Mouse (Mus musculus) embryonic facial prominence, embryonic 15.5 days (tissue): ENCODE data around the gene Zscan10. TPM values are rescaled to one million over a fixed set of nuclear protein-coding genes. Genes with fewer than 3 reads are reported as not detected.

Source experiments
- ATAC-seq: fragments of 200-750 bp; cut with Nextera tagmentation; 2 replicates; pipeline ENCODE4 v1.8.0; 2017; ENCODE audit warnings: low read depth, moderate TSS enrichment; ENCODE audit not compliant: insufficient number of reproducible peaks, low FRiP score, low TSS enrichment
- H3K27ac ChIP-seq: fragments of 300-500 bp; sonication (generic); replicated peaks from 2 replicates; pipeline ENCODE4 v1.5.1; 2015; ENCODE audit warnings: mild to moderate bottlenecking, inconsistent platforms
- H3K27me3 ChIP-seq: fragments of 300-500 bp; sonication (generic); 2 replicates; pipeline ENCODE4 v1.6.1; 2015; ENCODE audit warnings: inconsistent platforms
- H3K36me3 ChIP-seq: fragments of 300-500 bp; sonication (generic); 2 replicates; pipeline ENCODE4 v1.6.1; 2015; ENCODE audit warnings: mild to moderate bottlenecking, inconsistent platforms
- H3K4me1 ChIP-seq: fragments of 300-500 bp; sonication (generic); 2 replicates; pipeline ENCODE4 v1.6.1; 2015; ENCODE audit warnings: inconsistent platforms
- H3K4me2 ChIP-seq: fragments of 300-500 bp; sonication (generic); replicated peaks from 2 replicates; pipeline ENCODE4 v1.6.1; 2015; ENCODE audit warnings: mild to moderate bottlenecking, inconsistent platforms
- H3K4me3 ChIP-seq: fragments of 300-500 bp; sonication (generic); replicated peaks from 2 replicates; pipeline ENCODE4 v1.5.1; 2015; ENCODE audit warnings: mild to moderate bottlenecking, inconsistent platforms
- H3K9ac ChIP-seq: fragments of 300-500 bp; sonication (generic); 2 replicates; pipeline ENCODE4 v1.6.1; 2015; ENCODE audit warnings: inconsistent platforms
- H3K9me3 ChIP-seq: fragments of 300-500 bp; sonication (generic); replicated peaks from 2 replicates; pipeline ENCODE4 v1.6.1; 2016; ENCODE audit warnings: inconsistent platforms
- WGBS: fragments of 180-500 bp; shearing (Covaris S2); methylation state at CpG from one replicate; pipeline ENCODE4 v1.1.7; 2015; 5-methylcytosine and 5-hydroxymethylcytosine counted together
- polyA plus RNA-seq: library from polyadenylated mRNA; unstranded; fragments of >200 nt; fragmentation: Nextera tagmentation; extraction: Ambion mirVana; gene quantifications from 2 replicates; pipeline ENCODE4 v1.2.1, GENCODE M21; 2015

The Zscan10 gene
- polyA plus RNA-seq, 1 experiment from 2014 or later: 0.08 TPM

DNA sequence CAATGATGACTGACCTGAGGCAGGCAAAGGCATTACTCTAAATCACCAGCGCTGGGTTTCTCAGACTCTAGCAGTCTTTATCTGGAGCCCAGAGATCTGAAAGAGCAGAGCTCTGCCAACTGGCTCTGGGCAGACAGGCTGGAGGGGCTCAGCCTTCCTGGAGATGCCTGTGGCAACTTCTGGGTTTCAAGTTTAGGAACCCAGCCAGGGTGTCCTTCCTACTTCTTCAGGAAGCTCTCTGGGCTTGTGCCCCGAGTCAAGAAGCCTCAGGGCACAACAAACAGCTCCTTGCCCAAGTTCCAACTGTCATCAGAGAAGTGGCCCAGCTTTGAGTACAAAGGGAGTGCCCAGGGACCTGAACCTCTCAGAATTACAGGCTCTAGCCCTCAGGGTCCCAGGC is 53.8 kb downstream of the Zscan10 start:
- Histone ChIP-seq H3K4me1 (no peaks in the 10 kb centered on the region), H3K27me3 (peaks cover under 1% of the 10 kb centered on the region), H3K36me3 (no peaks in the 10 kb centered on the region), H3K9ac (no peak overlapping the region), H3K27ac (no peak overlapping the region), H3K9me3 (no peaks in the 10 kb centered on the region), H3K4me2 (no peak overlapping the region), H3K4me3 (no peak overlapping the region)
- no peak for ATAC-seq
- WGBS: 43% methylated on average over 2 of the region's 2 CpGs

DNA sequence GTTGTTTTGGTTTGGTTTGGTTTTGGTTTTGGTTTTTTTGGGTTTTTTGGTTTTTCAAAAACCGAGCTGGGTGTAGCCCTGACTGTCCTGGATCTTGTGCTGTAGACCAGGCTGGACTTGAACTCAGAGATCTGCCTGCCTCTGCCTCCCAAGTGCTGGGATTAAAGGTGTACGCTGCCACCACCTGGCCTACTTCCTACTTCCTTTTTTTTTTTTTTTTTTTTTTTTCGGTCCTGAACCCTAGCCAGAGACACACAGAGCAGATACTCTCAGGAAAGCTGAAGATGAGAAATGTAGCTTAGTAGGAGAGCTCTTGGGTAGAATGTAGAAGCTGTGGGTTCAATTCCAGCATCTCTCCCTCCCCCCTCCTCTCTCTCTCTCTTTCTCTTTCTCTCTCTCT is 57.8 kb downstream of the Zscan10 start:
- Histone ChIP-seq H3K4me2 (no peak overlapping the region), H3K4me1 (peaks cover 13% of the 10 kb centered on the region; the same call in 1 of the 2 replicates), H3K27me3 (peaks cover 36% of the 10 kb centered on the region), H3K9me3 (no peaks in the 10 kb centered on the region), H3K36me3 (no peaks in the 10 kb centered on the region), H3K9ac (no peak overlapping the region), H3K27ac (no peak overlapping the region), H3K4me3 (no peak overlapping the region)
- no peak for ATAC-seq
- 76% methylated on average over 3 of the region's 3 CpGs for WGBS

DNA sequence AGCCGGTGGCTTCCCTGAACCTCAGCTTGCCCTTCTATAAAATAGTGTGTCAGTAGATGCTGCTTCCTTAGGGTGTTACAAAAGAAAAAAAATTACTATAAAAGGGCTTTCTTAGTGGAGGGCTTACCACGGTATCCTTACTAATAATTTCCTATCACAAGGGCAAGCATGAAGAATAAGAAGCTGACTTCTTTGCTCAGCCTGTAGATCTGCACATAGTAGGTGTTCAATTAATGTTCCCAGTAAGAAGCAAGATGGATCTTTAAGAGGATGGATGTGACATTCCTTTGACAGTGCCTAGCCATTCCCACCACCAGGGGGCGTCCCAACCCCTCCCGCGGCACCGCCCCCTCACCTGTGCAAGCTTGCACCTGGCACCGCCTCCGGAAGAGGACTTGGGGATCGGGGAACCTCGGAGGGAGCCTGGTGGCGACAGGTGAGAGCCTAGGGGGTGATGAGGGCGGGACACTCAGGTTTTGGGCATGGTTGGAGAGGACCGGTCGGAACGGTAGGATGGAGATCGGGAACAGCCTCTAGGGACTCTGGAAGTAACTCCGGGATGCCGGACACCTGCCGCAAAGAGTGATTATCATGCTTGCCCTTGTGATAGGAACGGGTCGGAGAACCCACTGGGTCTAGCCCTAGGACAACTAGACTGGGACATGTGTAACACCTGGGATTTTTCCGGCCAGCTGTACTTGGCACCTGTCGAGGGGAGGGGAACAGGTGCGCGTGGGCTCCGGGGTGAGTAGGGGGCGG is 59.6 kb downstream of the Zscan10 start, which contains the start of gene Bicdl2:
Bicdl2 (plus strand) TSS at position 390 of the 759 bp plus-strand sequence.
- Histone ChIP-seq H3K4me3 (peak within 1 kb of the TSS; percentile 32), H3K27me3 (peaks cover 36% of the 10 kb centered on the region), H3K36me3 (no peaks in the 10 kb centered on the region), H3K4me1 (peaks cover 19% of the 10 kb centered on the region), H3K4me2 (peak within 1 kb of the TSS; percentile 39), H3K27ac (peak within 1 kb of the TSS; percentile 25; the same call in 1 of the 2 replicates), H3K9me3 (no peaks in the 10 kb centered on the region), H3K9ac (no peak within 1 kb of the TSS)
- 0 out of 2 replicates have a peak, but pooled peaks have one; percentile 45 for ATAC-seq
- 4% methylated on average over 27 of the region's 27 CpGs for WGBS

Other genes starting within 250 kb of the Zscan10 start
- not detected in 2 replicates for gene Vmn2r116, start 216.3 kb upstream of the Zscan10 start, polyA plus RNA-seq
- not detected in 2 replicates for gene Vmn2r117, start 121.2 kb upstream of the Zscan10 start, polyA plus RNA-seq
- gene Zfp213, start 36.6 kb upstream of the Zscan10 start, polyA plus RNA-seq: 17.8 and 19.5 TPM in 2 replicates
- gene Zfp13, start 1.4 kb upstream of the Zscan10 start, polyA plus RNA-seq: 13.4 and 14.1 TPM in 2 replicates
- gene Mmp25, start 44.4 kb downstream of the Zscan10 start, polyA plus RNA-seq: 0.76 and 0.81 TPM in 2 replicates
- gene Bicdl2, start 59.6 kb downstream of the Zscan10 start, polyA plus RNA-seq: 15.8 and 17.0 TPM in 2 replicates
- gene Hcfc1r1, start 72.7 kb downstream of the Zscan10 start, polyA plus RNA-seq: 95.7 and 102 TPM in 2 replicates
- gene Thoc6, start 73.0 kb downstream of the Zscan10 start, polyA plus RNA-seq: 42.2 and 42.9 TPM in 2 replicates
- 29.5 and 33.2 TPM in 2 replicates for gene Tnfrsf12a, start 76.6 kb downstream of the Zscan10 start, polyA plus RNA-seq
- 19.8 and 20.2 TPM in 2 replicates for gene Cldn6, start 78.4 kb downstream of the Zscan10 start, polyA plus RNA-seq
- 13.8 and 18.3 TPM in 2 replicates for gene Cldn9, start 83.2 kb downstream of the Zscan10 start, polyA plus RNA-seq
- gene 1520401A03Rik, start 121.9 kb downstream of the Zscan10 start, polyA plus RNA-seq: 1.0 and 1.1 TPM in 2 replicates
- gene Pkmyt1, start 125.5 kb downstream of the Zscan10 start, polyA plus RNA-seq: 49.6 and 55.8 TPM in 2 replicates
- gene Paqr4, start 140.0 kb downstream of the Zscan10 start, polyA plus RNA-seq: 20.9 and 27.2 TPM in 2 replicates
- gene Kremen2, start 145.0 kb downstream of the Zscan10 start, polyA plus RNA-seq: 36.8 and 38.2 TPM in 2 replicates
- gene Flywch1, start 170.7 kb downstream of the Zscan10 start, polyA plus RNA-seq: 71.9 and 72.1 TPM in 2 replicates
- gene Flywch2, start 185.2 kb downstream of the Zscan10 start, polyA plus RNA-seq: 38.3 and 44.0 TPM in 2 replicates
- gene Srrm2, start 189.7 kb downstream of the Zscan10 start, polyA plus RNA-seq: 489 and 525 TPM in 2 replicates
- gene Elob, start 228.3 kb downstream of the Zscan10 start, polyA plus RNA-seq: 1,038 and 1,104 TPM in 2 replicates
- gene Prss33, start 235.2 kb downstream of the Zscan10 start, polyA plus RNA-seq: 0.49 and 0.85 TPM in 2 replicates
- 0.12 TPM in 1 of 2 replicates, not detected in the other for gene Prss32, start 243.0 kb downstream of the Zscan10 start, polyA plus RNA-seq
- gene Prss41, start 243.3 kb downstream of the Zscan10 start, polyA plus RNA-seq: 1.8 and 2.0 TPM in 2 replicates